ENCODE assay signal across 17 mouse cellular contexts in genomic region chr1:75812471-75812870, GRCm38 (mm10).
"Had no signal": no experiment of that assay in that cellular context is flagged by ENCODE, and none has a peak within 500 bp of the region (broad histone marks: within the 10 kb centered on the region; RNA-seq: fewer than 3 reads in every experiment).

No protein-coding gene starts in this region.

- H3K4me1 ChIP-seq: liver, embryonic 13.5 days; midbrain, embryonic 15.5 days; neural tube, embryonic 12.5 days; neural tube, embryonic 15.5 days; stomach, embryonic 15.5 days had no signal

- H3K4me3 ChIP-seq: left cerebral cortex, adult 2 months; liver, embryonic 13.5 days; midbrain, embryonic 15.5 days; neural tube, embryonic 12.5 days; neural tube, embryonic 15.5 days; stomach, embryonic 15.5 days had no signal

- H3K27ac ChIP-seq: left cerebral cortex, adult 2 months; liver, embryonic 13.5 days; midbrain, embryonic 15.5 days; neural tube, embryonic 12.5 days; neural tube, embryonic 15.5 days; stomach, embryonic 15.5 days had no signal

- H3K4me2 ChIP-seq: liver, embryonic 13.5 days; midbrain, embryonic 11.5 days; midbrain, embryonic 15.5 days; neural tube, embryonic 12.5 days; neural tube, embryonic 15.5 days; stomach, embryonic 15.5 days had no signal

- ATAC-seq: midbrain, embryonic 15.5 days had no signal

- H3K9ac ChIP-seq: liver, embryonic 13.5 days; midbrain, embryonic 15.5 days; neural tube, embryonic 12.5 days; neural tube, embryonic 15.5 days; stomach, embryonic 15.5 days had no signal

- H3K36me3 ChIP-seq: liver, embryonic 13.5 days; midbrain, embryonic 15.5 days; neural tube, embryonic 12.5 days; neural tube, embryonic 15.5 days; stomach, embryonic 15.5 days had no signal

- DNase-seq: kidney, adult 9 months; kidney, postnatal 14 days; kidney, postnatal 4 days; liver, embryonic 13.5 days; lung, adult 2 months; lung, postnatal 14 days; lung, postnatal 4 days; right cerebral cortex, adult 18-20 months; right cerebral cortex, postnatal 14 days; right cerebral cortex, postnatal 4 days; thymus, postnatal 25 days had no signal

- H3K9me3 ChIP-seq: liver, embryonic 13.5 days; midbrain, embryonic 15.5 days; neural tube, embryonic 12.5 days; neural tube, embryonic 15.5 days; stomach, embryonic 15.5 days had no signal

- H3K27me3 ChIP-seq: liver, embryonic 13.5 days; neural tube, embryonic 12.5 days; neural tube, embryonic 15.5 days; stomach, embryonic 15.5 days had no signal
